Mouse (Mus musculus) cortical plate, adult 2 months (tissue): ENCODE results near the gene Irak2.

Experiments
- CTCF ChIP-seq: fragments of 200-500 bp; IDR thresholded peaks from 2 replicates; pipeline ENCODE4 v1.5.1; 2011; ENCODE audit warnings: mild to moderate bottlenecking, control low read depth, low read length; ENCODE audit not compliant: insufficient read depth; ENCODE audit errors: extremely low read depth
- POLR2A ChIP-seq: fragments of 200-500 bp; IDR thresholded peaks from 2 replicates; pipeline ENCODE4 v1.6.1; 2011; ENCODE audit warnings: mild to moderate bottlenecking, low read length, control low read depth; ENCODE audit not compliant: insufficient read depth; ENCODE audit errors: extremely low read depth

DNA sequence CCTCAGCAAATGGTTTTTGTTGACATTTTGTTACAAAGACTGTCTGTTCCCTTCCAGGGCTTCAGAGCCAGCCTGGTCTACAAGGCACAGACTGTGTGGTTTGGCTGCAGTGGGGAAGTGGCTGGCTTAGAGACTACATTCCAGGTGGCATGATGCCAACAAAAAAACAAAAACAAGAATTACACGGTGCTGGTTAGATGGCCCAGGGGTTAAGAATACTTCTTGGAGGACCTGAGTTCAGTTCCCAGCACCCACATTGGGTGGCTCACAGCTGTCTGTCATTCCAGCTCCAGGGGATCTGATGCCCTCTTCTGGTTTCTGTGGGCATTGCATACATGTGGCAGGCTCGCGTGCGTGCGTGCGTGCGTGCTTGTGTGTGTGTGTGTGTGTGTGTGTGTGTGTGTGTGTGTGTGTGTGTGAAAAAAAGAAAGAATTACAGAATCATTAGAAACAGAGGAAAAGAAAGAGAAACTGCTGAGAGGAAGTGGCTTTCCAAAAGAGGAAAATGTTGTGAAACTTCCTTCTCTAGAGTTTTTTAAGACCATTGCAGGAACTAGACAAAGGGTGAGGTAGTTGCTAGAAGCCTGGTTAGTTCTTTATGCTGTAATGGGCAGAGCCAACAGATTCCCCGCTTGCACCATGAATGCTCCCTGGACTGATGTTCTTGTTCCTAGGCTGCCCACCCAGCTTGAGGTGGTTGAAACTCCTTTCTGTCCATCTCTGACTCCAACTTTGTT lies 24.9 kb downstream of the Irak2 start:
- TF ChIP-seq POLR2A (no peak), CTCF (no peak)
